Mouse (Mus musculus): ENCODE results near the gene Rae1. TPM values are rescaled to one million over a fixed set of nuclear protein-coding genes. Genes with fewer than 3 reads are reported as not detected.

Gene Rae1
- polyA plus RNA-seq, 1 experiment from 2014 or later = 109 TPM

- Histone ChIP-seq H3K36me3 (ENCODE audit: control insufficient read depth, insufficient read depth, low read length) (no peaks in the 10 kb centered on the region), H3K9me3 (ENCODE audit: control insufficient read depth, low read length) (no peaks in the 10 kb centered on the region), H3K4me2 (ENCODE audit: low read depth, low read length) (no peak overlapping the region), H3K9ac (ENCODE audit: low read length) (no peak overlapping the region), H3K27me3 (ENCODE audit: control insufficient read depth, insufficient read depth, low read depth, low read length) (no peaks in the 10 kb centered on the region), H3K27ac (ENCODE audit: low read length) (no peak overlapping the region), H3K4me1 (replicated peaks; ENCODE audit: control insufficient read depth, insufficient read depth, low read length) (no peaks in the 10 kb centered on the region), H3K4me3 (ENCODE audit: low read length) (no peak overlapping the region)
- 67% methylated on average over 5 of the region's 5 CpGs for WGBS
- no peak for ATAC-seq (ENCODE audit: low read depth)
These were observed 33.4 kb upstream of the Rae1 start for GRCm38 (mm10) chr2:172966480-172966879.

GRCm38 (mm10) chr2:172971865-172972264 is 28.1 kb upstream of the Rae1 start:
- H3K27ac ChIP-seq (ENCODE audit: low read length) = no peak overlapping the region
- H3K36me3 ChIP-seq (ENCODE audit: control insufficient read depth, insufficient read depth, low read length) = no peaks in the 10 kb centered on the region
- H3K9me3 ChIP-seq (ENCODE audit: control insufficient read depth, low read length) = no peaks in the 10 kb centered on the region
- no peak overlapping the region for H3K4me3 ChIP-seq (ENCODE audit: low read length)
- 96% methylated on average over 2 of the region's 2 CpGs for WGBS
- no peak overlapping the region for H3K4me2 ChIP-seq (ENCODE audit: low read depth, low read length)
- H3K4me1 ChIP-seq (replicated peaks; ENCODE audit: control insufficient read depth, insufficient read depth, low read length) = 0 out of 2 replicates have a peak, but pooled peaks cover 3% of the 10 kb centered on the region
- ATAC-seq (ENCODE audit: low read depth) = no peak
- H3K27me3 ChIP-seq (ENCODE audit: control insufficient read depth, insufficient read depth, low read depth, low read length) = no peaks in the 10 kb centered on the region
- H3K9ac ChIP-seq (ENCODE audit: low read length) = no peak overlapping the region

GRCm38 (mm10) chr2:172973806-172974565 is 25.9 kb upstream of the Rae1 start:
- Histone ChIP-seq H3K4me2 (ENCODE audit: low read depth, low read length) (no peak overlapping the region), H3K9ac (ENCODE audit: low read length) (no peak overlapping the region), H3K4me1 (replicated peaks; ENCODE audit: control insufficient read depth, insufficient read depth, low read length) (peaks cover 7% of the 10 kb centered on the region), H3K27me3 (ENCODE audit: control insufficient read depth, insufficient read depth, low read depth, low read length) (no peaks in the 10 kb centered on the region), H3K27ac (ENCODE audit: low read length) (no peak overlapping the region), H3K9me3 (ENCODE audit: control insufficient read depth, low read length) (no peaks in the 10 kb centered on the region), H3K4me3 (ENCODE audit: low read length) (no peak overlapping the region), H3K36me3 (ENCODE audit: control insufficient read depth, insufficient read depth, low read length) (no peaks in the 10 kb centered on the region)
- 22% methylated on average over 7 of the region's 7 CpGs for WGBS
- no peak for ATAC-seq (ENCODE audit: low read depth)

GRCm38 (mm10) chr2:172974701-172975100 is 25.2 kb upstream of the Rae1 start:
- no peak overlapping the region for H3K4me2 ChIP-seq (ENCODE audit: low read depth, low read length)
- no peaks in the 10 kb centered on the region for H3K27me3 ChIP-seq (ENCODE audit: control insufficient read depth, insufficient read depth, low read depth, low read length)
- no peaks in the 10 kb centered on the region for H3K36me3 ChIP-seq (ENCODE audit: control insufficient read depth, insufficient read depth, low read length)
- H3K4me1 ChIP-seq (replicated peaks; ENCODE audit: control insufficient read depth, insufficient read depth, low read length) = peaks cover 7% of the 10 kb centered on the region
- peaks cover under 1% of the 10 kb centered on the region; the same call in 1 of the 2 replicates for H3K9me3 ChIP-seq (ENCODE audit: control insufficient read depth, low read length)
- ATAC-seq (ENCODE audit: low read depth) = no peak
- no peak overlapping the region for H3K9ac ChIP-seq (ENCODE audit: low read length)
- H3K4me3 ChIP-seq (ENCODE audit: low read length) = no peak overlapping the region
- no peak overlapping the region for H3K27ac ChIP-seq (ENCODE audit: low read length)
- WGBS = 33% methylated on average over 7 of the region's 7 CpGs

GRCm38 (mm10) chr2:172975159-172975558 is 24.8 kb upstream of the Rae1 start:
- WGBS = 74% methylated on average over 6 of the region's 6 CpGs
- Histone ChIP-seq H3K4me1 (replicated peaks; ENCODE audit: control insufficient read depth, insufficient read depth, low read length) (peaks cover 7% of the 10 kb centered on the region), H3K4me2 (ENCODE audit: low read depth, low read length) (no peak overlapping the region), H3K9ac (ENCODE audit: low read length) (no peak overlapping the region), H3K4me3 (ENCODE audit: low read length) (no peak overlapping the region), H3K27me3 (ENCODE audit: control insufficient read depth, insufficient read depth, low read depth, low read length) (no peaks in the 10 kb centered on the region), H3K27ac (ENCODE audit: low read length) (no peak overlapping the region), H3K9me3 (ENCODE audit: control insufficient read depth, low read length) (peaks cover 4% of the 10 kb centered on the region; the same call in 1 of the 2 replicates), H3K36me3 (ENCODE audit: control insufficient read depth, insufficient read depth, low read length) (no peaks in the 10 kb centered on the region)
- no peak for ATAC-seq (ENCODE audit: low read depth)

GRCm38 (mm10) chr2:172976661-172977238 is 23.2 kb upstream of the Rae1 start:
- ATAC-seq (ENCODE audit: low read depth) = peak; percentile 42
- no peaks in the 10 kb centered on the region for H3K27me3 ChIP-seq (ENCODE audit: control insufficient read depth, insufficient read depth, low read depth, low read length)
- H3K4me1 ChIP-seq (replicated peaks; ENCODE audit: control insufficient read depth, insufficient read depth, low read length) = peaks cover 7% of the 10 kb centered on the region
- peaks cover 4% of the 10 kb centered on the region; the same call in 1 of the 2 replicates for H3K9me3 ChIP-seq (ENCODE audit: control insufficient read depth, low read length)
- no peaks in the 10 kb centered on the region for H3K36me3 ChIP-seq (ENCODE audit: control insufficient read depth, insufficient read depth, low read length)
- 0 out of 2 replicates have a peak overlapping the region, but pooled peaks have one; percentile 42 for H3K27ac ChIP-seq (ENCODE audit: low read length)
- peak overlapping the region; percentile 11; the same call in 1 of the 2 replicates for H3K4me2 ChIP-seq (ENCODE audit: low read depth, low read length)
- no peak overlapping the region for H3K9ac ChIP-seq (ENCODE audit: low read length)
- 20% methylated on average over 7 of the region's 7 CpGs for WGBS
- peak overlapping the region; percentile 18; the same call in 1 of the 2 replicates for H3K4me3 ChIP-seq (ENCODE audit: low read length)

GRCm38 (mm10) chr2:172977409-172978130 is 22.3 kb upstream of the Rae1 start, which contains the start of gene Spo11:
Spo11 (plus strand) TSS chr2:172977700.
- H3K4me1 ChIP-seq (replicated peaks; ENCODE audit: control insufficient read depth, insufficient read depth, low read length) = peaks cover 7% of the 10 kb centered on the region
- H3K4me2 ChIP-seq (ENCODE audit: low read depth, low read length) = peak within 1 kb of the TSS; percentile 11
- peak within 1 kb of the TSS; percentile 18 for H3K4me3 ChIP-seq (ENCODE audit: low read length)
- no peaks in the 10 kb centered on the region for H3K36me3 ChIP-seq (ENCODE audit: control insufficient read depth, insufficient read depth, low read length)
- H3K9ac ChIP-seq (ENCODE audit: low read length) = peak within 1 kb of the TSS; percentile 8; the same call in 1 of the 2 replicates
- peaks cover 4% of the 10 kb centered on the region; the same call in 1 of the 2 replicates for H3K9me3 ChIP-seq (ENCODE audit: control insufficient read depth, low read length)
- WGBS = 21% methylated on average over 14 of the region's 14 CpGs
- ATAC-seq (ENCODE audit: low read depth) = peak; percentile 53
- H3K27me3 ChIP-seq (ENCODE audit: control insufficient read depth, insufficient read depth, low read depth, low read length) = no peaks in the 10 kb centered on the region
- H3K27ac ChIP-seq (ENCODE audit: low read length) = peak within 1 kb of the TSS; percentile 42; the same call in 1 of the 2 replicates

GRCm38 (mm10) chr2:172978131-172978633 is 21.7 kb upstream of the Rae1 start:
- 50% methylated on average over 4 of the region's 4 CpGs for WGBS
- Histone ChIP-seq H3K27ac (ENCODE audit: low read length) (no peak overlapping the region), H3K9ac (ENCODE audit: low read length) (no peak overlapping the region), H3K36me3 (ENCODE audit: control insufficient read depth, insufficient read depth, low read length) (no peaks in the 10 kb centered on the region), H3K27me3 (ENCODE audit: control insufficient read depth, insufficient read depth, low read depth, low read length) (no peaks in the 10 kb centered on the region), H3K9me3 (ENCODE audit: control insufficient read depth, low read length) (peaks cover 4% of the 10 kb centered on the region; the same call in 1 of the 2 replicates), H3K4me3 (ENCODE audit: low read length) (no peak overlapping the region), H3K4me1 (replicated peaks; ENCODE audit: control insufficient read depth, insufficient read depth, low read length) (peaks cover 7% of the 10 kb centered on the region), H3K4me2 (ENCODE audit: low read depth, low read length) (no peak overlapping the region)
- no peak; the same call in 1 of the 2 replicates for ATAC-seq (ENCODE audit: low read depth)
